9 mouse cellular contexts compared by ENCODE assay signal in genomic region chr2:103591742-103592590, GRCm38 (mm10). TPM values are rescaled to one million over a fixed set of nuclear protein-coding genes. Genes with fewer than 3 reads are reported as not detected.
DNase-seq lines count a peak whose midpoint lies in the region; ATAC-seq lines count a peak whose summit lies in the region.
"Had no signal": no experiment of that assay in that cellular context is flagged by ENCODE, and none has a peak within 500 bp of the region (broad histone marks: within the 10 kb centered on the region; RNA-seq: fewer than 3 reads in every experiment).

No protein-coding gene starts in this region.

- no peaks in the 10 kb centered on the region for H3K9me3 ChIP-seq in embryonic facial prominence, embryonic 11.5 days (replicated peaks; ENCODE audit: control insufficient read depth, low read length)
- H3K9me3 ChIP-seq in heart, embryonic 16.5 days (replicated peaks; ENCODE audit: control insufficient read depth, low read length), result no peaks in the 10 kb centered on the region

- no peaks in the 10 kb centered on the region for H3K27me3 ChIP-seq in embryonic facial prominence, embryonic 11.5 days (ENCODE audit: control insufficient read depth, insufficient read depth, low read length)
- no peaks in the 10 kb centered on the region for H3K27me3 ChIP-seq in heart, embryonic 16.5 days (ENCODE audit: control insufficient read depth, insufficient read depth, low read length)

- no peak; the same call in 1 of the 2 replicates for ATAC-seq in embryonic facial prominence, embryonic 11.5 days (replicated peaks; ENCODE audit: insufficient number of reproducible peaks, low FRiP score, low TSS enrichment, low read depth)
- ATAC-seq in heart, embryonic 16.5 days (replicated peaks; ENCODE audit: extremely low read depth, insufficient read depth, low FRiP score), result peak; percentile 70

- H3K27ac ChIP-seq in embryonic facial prominence, embryonic 11.5 days (replicated peaks; ENCODE audit: low read depth, low read length), result no peak overlapping the region; the same call in 1 of the 2 replicates
- H3K27ac ChIP-seq in heart, embryonic 16.5 days (ENCODE audit: low read length), result peak overlapping the region; percentile 79
- H3K27ac ChIP-seq: liver, embryonic 14.5 days had no signal

- no peak overlapping the region for H3K9ac ChIP-seq in embryonic facial prominence, embryonic 11.5 days (replicated peaks; ENCODE audit: low read length)
- H3K9ac ChIP-seq in heart, embryonic 16.5 days (ENCODE audit: low read length), result no peak overlapping the region
- H3K9ac ChIP-seq: liver, embryonic 14.5 days had no signal

- no peaks in the 10 kb centered on the region for H3K36me3 ChIP-seq in embryonic facial prominence, embryonic 11.5 days (replicated peaks; ENCODE audit: control insufficient read depth, insufficient read depth, low read depth, low read length)
- H3K36me3 ChIP-seq in heart, embryonic 16.5 days (ENCODE audit: control insufficient read depth, insufficient read depth), result no peaks in the 10 kb centered on the region

- H3K4me2 ChIP-seq in embryonic facial prominence, embryonic 11.5 days (ENCODE audit: low read depth, low read length), result no peak overlapping the region
- peak overlapping the region; percentile 5 for H3K4me2 ChIP-seq in heart, embryonic 16.5 days (ENCODE audit: low read depth, low read length)

- peak; percentile 97 for DNase-seq in heart, adult 11 months
- DNase-seq in heart, postnatal 36 days, result no peak
- DNase-seq in embryonic facial prominence, embryonic 11.5 days (ENCODE audit: low spot score), result peak; percentile 57
- DNase-seq in left cerebral cortex, postnatal 36 days (ENCODE audit: low spot score in 2 of 2), result peak; percentile 45 to 54
- DNase-seq in retina, embryonic 14.5 days (ENCODE audit: low spot score), result peak; percentile 32
- DNase-seq in thymus, postnatal 0 days (ENCODE audit: low spot score), result no peak
- no peak for DNase-seq in gastrocnemius, postnatal 14 days

- no peak overlapping the region for H3K4me3 ChIP-seq in embryonic facial prominence, embryonic 11.5 days (ENCODE audit: low read depth, low read length)
- no peak overlapping the region for H3K4me3 ChIP-seq in heart, embryonic 16.5 days (ENCODE audit: low read length)

- intact Hi-C loops in heart, postnatal 36 days (cut with DNase I), result no loop called here
- intact Hi-C loops in left cerebral cortex, postnatal 36 days (cut with DNase I), result no loop called here
- intact Hi-C loops in gastrocnemius, postnatal 14 days (cut with DNase I; ENCODE audit: low total_unique reads), result no loop called here

- 0 out of 2 replicates have a peak, but pooled peaks cover 2% of the 10 kb centered on the region for H3K4me1 ChIP-seq in embryonic facial prominence, embryonic 11.5 days (ENCODE audit: control insufficient read depth, insufficient read depth, low read length)
- H3K4me1 ChIP-seq in heart, embryonic 16.5 days (ENCODE audit: control insufficient read depth, insufficient read depth, low read length), result peaks cover 85% of the 10 kb centered on the region

- WGBS in embryonic facial prominence, embryonic 11.5 days, result 33% methylated on average over 9 of the region's 9 CpGs
- WGBS in heart, embryonic 16.5 days, result 36% methylated on average over 9 of the region's 9 CpGs

RNA-seq across cellular contexts. Expression of gene Abtb2, which starts 25.9 kb away (rescaled TPM):
- total RNA-seq in heart, postnatal 36 days (2021), result 10 to 100 TPM; 21.9 to 24.4 TPM
- 9.7 and 10.2 TPM in 2 replicates for polyA plus RNA-seq in embryonic facial prominence, embryonic 11.5 days (2014; fragmentation: Nextera tagmentation; extraction: Ambion mirVana)
- polyA plus RNA-seq in heart, embryonic 16.5 days (2015; fragmentation: Nextera tagmentation; extraction: Ambion mirVana), result 19.9 and 23.2 TPM in 2 replicates
- total RNA-seq in left cerebral cortex, postnatal 36 days (2021), result 10 to 100 TPM in 1 of 2 experiments, 1 to 10 TPM in 1; 9.0 to 11.0 TPM
- 37.2 and 37.4 TPM in 2 replicates for polyA plus RNA-seq in thymus, postnatal 0 days (2015; fragmentation: Nextera tagmentation; extraction: Ambion mirVana)
- 1 to 10 TPM; 4.9 to 6.8 TPM for total RNA-seq in gastrocnemius, postnatal 14 days (2021)

Comparison
In these comparisons a context has a peak if more than half of its experiments do, and no peak if none do; other contexts are left out.
1. DNase-seq: peak in heart, adult 11 months (single experiment), embryonic facial prominence, embryonic 11.5 days (single experiment), left cerebral cortex, postnatal 36 days (2 of 2) and retina, embryonic 14.5 days (single experiment); none in heart, postnatal 36 days (0 of 2), thymus, postnatal 0 days (single experiment) and gastrocnemius, postnatal 14 days (single experiment).